Mouse (Mus musculus) c-Kit-positive CD71-positive TER-119-negative erythroid progenitor cells, embryonic 14.5 days (primary cell): Measurements from ENCODE around the gene Nxpe3.
A peak's percentile ranks its signal among the peaks of the same experiment; 100 is the strongest.

Experiments used
- DNase-seq: peaks from one replicate; pipeline ENCODE4 v3.0.0-alpha.2; 2013; ENCODE audit warnings: low read depth

Gene Nxpe3

GRCm38 (mm10) chr16:55894893-55895650 lies at the start of gene Nxpe3:
TSS of gene Nxpe3 (minus strand) at chr16:55895285.
- peak; percentile 72 for DNase-seq

GRCm38 (mm10) chr16:55940781-55941180 lies 45.7 kb upstream of the Nxpe3 start:
- DNase-seq = no peak

DNA sequence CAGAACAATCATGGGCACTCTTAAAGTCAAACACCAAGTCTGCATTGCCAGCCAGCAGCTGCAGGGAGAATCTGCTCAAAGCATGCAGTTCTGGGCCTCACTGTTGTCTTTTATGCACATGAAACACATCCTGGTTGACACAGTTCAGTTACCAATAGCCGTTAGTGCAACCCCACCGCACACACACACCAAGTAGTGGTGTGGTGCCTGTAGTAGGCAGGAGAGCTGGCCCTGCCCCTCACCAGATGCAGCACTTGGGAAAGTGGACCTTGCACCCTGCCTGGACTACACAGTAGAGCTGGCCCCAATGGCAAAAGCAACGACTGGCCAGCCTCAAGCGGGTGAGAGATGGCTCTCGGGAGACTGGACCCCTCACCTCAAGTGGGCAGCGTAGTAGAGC lies 44.6 kb upstream of the Nxpe3 start:
- no peak for DNase-seq

DNA sequence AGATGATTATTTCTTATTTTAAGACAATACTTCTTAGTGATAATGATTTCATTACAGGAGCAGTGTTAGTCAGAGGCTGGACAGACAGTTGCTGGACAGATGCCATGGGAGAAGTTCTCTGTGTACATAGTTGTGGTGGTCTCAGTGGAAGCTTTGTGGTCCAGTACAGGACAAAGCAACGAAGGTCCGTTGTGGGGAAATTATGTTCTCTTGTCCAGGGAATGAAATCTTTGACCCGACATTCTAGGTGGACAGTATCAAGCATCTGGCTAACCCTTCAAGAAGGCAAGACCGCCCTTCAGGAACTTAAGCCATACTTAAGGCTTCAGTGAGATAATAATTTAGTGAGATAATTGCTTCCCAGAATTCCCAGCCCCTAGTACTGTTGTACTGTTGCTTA lies 43.7 kb upstream of the Nxpe3 start:
- no peak for DNase-seq

DNA sequence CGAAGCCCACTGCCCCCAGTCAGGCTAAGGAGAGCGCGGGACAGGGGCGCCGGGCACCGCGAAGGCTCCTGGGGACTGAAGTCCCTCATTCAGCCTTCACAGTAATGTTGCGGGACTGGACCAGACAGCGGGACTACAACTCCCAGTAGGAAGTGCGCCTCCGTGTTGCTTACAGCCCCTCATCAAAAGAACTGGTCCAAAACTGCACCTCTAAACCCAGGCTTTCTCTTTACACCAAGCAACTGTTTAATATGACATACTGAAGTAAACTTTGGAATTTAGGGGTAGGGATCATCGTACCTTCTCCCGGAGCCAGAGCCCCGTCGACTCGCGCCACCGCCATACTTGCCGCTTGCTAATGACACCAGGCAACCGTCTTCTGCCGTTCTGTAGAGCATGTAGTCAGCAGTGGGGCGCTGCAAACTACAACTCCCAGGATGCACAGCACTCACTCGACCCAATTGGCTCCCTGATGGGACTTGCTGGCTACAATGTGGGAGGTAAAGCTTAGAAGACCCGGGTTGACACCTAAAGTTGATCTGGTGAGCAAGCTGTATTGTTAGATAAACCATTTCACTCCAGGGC lies 39.5 kb upstream of the Nxpe3 start, which contains the start of gene Cep97:
Gene Cep97, minus strand, starts transcription at position 403 of the 585 bp plus-strand sequence.
- peak; percentile 89 for DNase-seq

DNA sequence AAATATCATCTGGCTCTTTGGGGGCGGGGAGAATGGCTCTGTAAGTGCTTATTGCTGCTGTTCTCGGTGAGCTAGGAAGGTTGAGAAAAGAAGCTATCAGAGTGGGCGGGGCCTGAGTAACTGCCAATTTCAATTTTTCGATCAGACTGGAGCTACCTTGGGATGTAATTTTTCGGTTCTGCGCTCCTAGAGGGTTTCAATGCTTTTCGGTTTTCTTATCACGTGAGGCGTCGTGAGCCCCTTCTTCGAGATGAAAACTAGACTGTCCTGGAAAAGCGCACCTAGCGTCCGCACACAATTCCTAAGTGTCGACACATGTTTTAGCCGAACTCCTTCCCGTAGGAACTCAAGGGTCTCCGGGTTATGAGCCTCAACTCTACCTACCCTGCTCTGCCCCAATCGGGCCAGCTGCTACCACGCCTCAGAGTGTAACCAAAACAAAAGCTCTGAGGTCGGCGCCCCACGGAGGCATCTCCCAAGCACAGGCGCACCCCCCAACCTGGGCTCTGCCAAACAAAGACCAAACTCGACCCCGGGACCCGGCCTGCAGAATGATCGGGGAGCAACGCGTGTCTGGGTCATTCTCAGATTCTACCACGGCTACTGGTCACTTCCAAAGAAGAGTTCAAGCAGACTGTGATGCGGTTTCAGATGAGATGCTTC lies 38.7 kb upstream of the Nxpe3 start:
- DNase-seq = peak; percentile 49

- no peak for DNase-seq
These were observed 28.9 kb upstream of the Nxpe3 start for GRCm38 (mm10) chr16:55924010-55924409.

DNA sequence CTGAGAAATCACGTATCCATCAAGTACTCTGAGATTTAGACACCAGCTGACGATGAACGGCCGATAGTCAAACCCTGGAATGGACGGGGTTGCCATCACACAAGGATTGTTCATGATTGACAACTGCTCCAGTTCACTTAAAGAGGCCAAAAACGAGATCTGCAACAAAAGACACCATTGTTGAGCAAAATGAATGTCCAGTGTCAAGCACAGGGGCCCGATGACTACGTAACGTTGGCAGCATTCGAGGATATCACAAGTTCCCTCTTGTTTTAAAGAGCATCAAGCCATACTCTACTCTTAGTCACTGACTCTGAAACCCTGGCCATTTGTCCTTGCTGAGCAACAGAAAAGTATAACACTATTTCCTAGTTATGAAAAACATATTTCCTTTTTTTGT lies 27.0 kb upstream of the Nxpe3 start:
- DNase-seq = no peak

DNA sequence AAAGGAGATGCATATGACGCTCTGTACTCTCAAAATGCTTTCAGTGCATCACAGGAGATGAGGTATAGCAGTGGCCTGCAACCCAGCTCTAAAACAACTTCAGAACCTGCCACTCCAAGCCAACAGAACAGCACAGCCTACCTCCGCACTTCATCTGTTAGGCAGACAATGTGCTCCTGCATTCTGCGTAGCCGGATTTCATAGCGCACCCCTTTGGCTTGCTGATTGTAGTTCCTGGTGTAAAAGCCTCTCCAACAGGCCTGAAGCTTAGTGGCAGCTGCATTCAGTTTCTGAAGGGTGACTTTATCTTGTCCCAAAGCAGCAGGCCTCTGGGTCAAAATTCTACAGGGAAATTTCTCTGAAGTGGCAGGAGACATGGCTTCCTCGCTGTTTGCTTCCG lies 19.6 kb upstream of the Nxpe3 start:
- DNase-seq = no peak

DNA sequence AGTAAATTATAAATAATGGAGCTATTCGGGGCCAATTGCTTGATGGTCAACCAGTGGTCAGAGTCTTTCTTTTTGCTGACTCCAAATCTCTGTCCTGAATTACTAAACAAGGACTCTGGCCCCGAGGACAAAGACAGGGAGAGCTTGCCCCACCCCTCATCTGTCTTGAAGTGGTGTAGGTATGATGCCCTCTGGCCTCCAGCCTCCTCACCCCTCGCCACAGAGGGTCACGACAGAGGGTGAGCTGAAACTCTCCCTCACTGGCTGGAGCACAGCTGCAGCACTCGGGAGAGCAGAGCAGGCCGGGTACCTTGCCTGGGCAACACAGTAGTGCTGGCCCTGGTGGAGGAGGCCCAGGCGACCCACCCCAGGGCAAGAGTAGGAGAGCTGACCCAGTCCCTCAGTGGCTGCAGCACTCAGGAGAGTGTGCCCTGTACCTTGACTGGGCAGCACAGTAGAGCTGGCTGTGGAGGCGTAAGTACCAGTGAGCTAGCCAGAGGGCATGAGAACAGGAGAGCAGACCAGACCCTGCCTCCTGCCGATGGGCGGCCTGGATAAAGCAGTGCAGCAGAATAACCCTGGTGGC lies 15.2 kb upstream of the Nxpe3 start:
- no peak for DNase-seq

DNA sequence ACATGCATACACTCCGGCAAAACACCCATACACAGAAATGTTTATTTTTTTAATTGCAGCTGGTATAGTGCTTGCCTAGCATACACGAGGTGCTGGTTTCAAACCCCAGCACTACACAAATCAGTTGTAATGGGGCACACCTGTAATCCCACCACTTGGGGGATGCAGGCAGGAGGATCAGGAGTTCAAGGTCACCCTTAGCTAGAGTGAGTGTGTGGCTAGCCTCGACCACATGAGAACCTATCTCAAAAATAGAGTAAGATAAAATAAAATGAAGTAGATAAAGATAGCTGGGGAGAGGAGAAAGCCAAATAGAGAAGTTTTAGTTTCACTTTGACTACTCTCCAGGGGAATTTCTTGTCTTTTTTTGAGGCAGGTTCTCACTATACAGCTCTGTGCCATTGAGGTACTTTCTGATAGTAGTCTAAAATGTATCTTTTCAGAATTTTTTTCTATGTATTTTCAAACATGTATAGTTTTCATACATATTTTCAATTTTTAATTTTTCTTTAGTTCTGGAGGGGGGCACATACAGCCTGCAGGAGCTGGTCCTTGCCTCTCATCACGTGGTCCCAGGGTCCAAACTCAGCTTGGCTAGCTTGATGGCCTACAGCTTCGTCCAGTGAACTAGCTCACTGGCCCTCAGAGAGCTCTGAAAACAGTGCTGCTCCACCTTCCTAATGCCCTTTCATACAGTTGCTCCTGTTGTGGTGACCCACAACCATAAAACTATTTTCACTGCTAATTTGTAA lies 12.0 kb upstream of the Nxpe3 start:
- no peak for DNase-seq

- DNase-seq = no peak
These were observed 10.3 kb upstream of the Nxpe3 start for GRCm38 (mm10) chr16:55905370-55905769.

DNA sequence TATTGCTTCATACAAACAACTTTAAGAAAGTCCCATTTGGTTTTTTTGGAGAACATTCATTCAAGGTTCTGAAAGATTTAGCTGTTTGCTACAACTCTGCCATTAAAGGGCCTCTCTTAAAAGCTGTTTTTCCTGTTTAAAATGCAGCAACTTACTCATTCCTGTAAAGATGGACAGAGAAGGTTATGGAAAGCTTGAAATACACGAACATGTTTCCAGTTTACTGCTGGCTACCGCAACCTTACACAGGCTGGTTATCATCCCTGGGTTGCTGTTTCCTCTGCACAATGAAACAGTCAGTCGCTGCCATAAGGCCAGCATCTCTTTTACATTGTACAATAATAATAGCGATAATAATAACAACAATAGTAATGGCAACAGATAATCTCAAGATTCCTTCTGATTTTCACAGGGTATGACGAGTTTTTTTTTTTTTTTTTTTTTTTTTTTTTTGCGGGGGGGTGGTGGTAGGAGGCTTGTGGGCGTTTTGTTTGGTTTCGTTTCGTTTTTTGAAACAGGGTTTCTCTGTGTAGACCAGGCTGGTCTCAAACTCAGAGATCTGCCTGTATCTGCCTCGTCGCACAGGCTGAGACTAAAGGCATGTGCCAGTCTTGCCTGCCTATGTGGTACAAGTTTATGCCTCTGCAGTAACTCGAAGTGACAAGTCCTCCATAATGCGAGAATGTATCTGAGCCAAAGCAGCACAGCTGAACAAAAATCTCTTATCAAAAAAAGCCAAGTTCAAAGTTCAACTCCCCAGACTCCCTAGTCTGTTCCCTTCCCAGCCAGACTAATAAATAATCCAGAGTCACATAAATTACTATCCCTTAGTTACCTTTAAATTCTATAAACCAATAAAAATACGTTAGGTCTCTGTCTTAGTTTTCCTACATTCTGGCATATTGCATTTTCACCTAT lies 7.0 kb upstream of the Nxpe3 start:
- no peak for DNase-seq

GRCm38 (mm10) chr16:55898385-55899002 lies 3.4 kb upstream of the Nxpe3 start:
- DNase-seq = no peak

DNA sequence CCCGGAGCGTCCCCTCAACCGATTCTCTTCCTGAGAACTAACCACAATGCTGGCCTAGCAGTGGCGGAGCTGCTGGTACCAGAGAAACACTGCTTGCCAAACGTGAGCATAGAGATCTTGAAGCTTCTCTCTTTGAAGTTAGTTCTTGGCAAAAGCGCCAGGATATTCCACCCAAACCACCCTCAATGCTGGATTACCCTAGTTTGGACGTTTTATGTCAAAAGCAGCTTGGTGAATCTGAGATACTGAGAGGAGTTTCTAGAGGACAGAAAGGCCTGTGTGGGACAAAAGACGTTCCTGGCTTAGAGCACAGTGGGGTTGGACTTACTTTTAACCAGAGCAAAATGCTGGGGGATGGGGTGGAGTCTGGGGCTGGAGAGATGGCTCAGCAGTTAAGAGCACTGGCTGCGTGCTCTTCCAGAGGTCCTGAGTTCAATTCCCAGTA lies 588 bp upstream of the Nxpe3 start:
- no peak for DNase-seq

DNA sequence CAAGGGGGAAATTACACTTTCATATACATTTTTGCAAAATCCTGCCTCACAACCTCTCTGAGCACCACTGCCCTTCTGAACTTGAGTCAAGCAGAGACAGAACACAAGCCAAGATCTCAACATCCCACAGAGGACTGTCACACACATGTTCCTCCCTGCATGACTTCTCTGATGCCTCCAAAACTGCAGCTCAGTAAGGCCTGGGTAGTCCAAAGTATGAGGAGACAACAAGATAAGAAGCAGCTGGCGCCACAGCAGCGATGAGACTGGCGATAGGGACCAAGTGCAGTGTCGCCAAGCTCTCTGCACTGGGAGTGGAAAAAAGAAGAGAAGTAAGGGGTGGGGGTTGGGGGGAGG lies 571 bp downstream of the Nxpe3 start:
- DNase-seq = peak; percentile 40

DNA sequence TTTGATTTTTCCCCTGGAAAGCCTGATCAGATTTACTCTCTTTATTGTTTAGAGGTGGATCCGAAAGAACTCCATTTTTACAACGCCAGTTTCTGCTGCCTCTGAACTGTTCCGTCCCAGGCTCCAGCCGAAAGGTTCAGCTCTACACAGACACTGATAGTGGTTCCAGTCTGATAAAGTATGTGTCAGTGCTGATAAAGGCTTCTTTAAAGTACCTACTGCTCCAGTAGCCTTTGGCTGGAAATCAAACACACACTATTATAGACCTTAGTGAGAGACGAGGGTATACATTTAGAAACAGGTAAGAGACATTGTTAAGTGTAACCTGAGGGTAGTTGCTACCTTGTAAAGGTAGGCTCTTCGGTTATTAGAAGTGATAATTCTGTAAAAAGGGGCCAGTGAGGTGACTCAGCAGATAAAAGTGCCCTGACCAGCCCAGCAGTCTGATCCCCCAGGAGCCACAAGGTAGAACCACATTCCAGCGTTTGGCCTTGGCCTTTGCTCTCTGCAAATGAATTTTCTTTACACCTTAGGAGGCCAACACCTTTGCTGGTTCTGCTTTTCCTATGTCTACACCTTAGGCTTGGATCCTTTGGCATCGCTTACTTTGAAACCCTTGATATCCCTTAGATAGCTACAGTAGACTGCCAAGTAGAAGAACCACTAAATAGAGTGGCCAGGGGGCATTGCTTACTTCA lies 1.5 kb downstream of the Nxpe3 start:
- DNase-seq = peak; percentile 31

GRCm38 (mm10) chr16:55892484-55892883 lies 2.6 kb downstream of the Nxpe3 start:
- DNase-seq = no peak

DNA sequence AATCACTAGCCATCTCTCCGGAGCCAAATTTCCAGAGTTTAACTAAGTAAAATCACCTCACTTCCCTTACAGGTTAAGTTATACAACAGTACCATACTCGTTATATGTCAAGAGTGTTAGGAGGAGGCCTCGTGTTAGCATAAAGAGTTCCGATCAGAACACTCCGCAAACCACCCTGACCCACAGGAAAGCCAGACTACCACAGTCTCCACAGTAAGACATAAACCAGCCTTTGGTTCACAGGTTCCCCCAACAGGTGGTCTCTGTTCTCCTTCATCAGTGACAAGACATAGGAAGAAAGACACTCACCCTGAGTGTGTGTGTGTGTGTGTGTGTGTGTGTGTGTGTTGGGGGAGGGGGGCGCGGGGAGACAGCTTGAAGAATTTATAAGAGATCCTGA lies 3.7 kb downstream of the Nxpe3 start:
- DNase-seq = no peak
